Mouse (Mus musculus) kidney, adult 2 months (tissue): ENCODE data around the gene Dlx3.

Experiments used
- CTCF ChIP-seq: fragments of 200-500 bp; conservative IDR thresholded peaks from 2 replicates; pipeline ENCODE4 v1.5.1; 2011; ENCODE audit warnings: low read depth, mild to moderate bottlenecking, control low read depth, low read length, moderate library complexity, mixed read lengths; ENCODE audit not compliant: insufficient read depth, insufficient read length
- POLR2A ChIP-seq: fragments of 200-500 bp; IDR thresholded peaks from one replicate; pipeline ENCODE4 v1.6.1; 2011; ENCODE audit warnings: low read depth, low read length, control low read depth

DNA sequence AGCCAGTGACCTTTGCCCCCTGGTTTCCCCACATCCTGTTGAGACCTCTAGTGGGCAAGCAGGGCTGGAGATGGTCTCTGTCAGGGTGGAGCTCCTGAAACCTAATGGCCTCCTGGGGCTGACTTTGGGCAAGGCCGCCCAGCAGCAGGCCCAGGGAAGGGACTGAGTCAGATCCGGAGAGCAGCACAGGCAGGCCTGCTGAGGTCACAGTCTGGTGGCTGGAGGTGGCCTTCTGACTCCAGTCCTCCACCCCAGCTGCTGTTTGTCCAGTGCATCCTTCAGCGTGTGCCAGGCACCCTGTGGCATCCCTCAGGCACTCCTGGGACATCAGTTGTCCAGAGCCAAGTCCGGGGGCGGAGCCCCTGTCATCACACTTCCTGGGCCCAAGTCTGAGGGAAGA lies 45.9 kb downstream of the Dlx3 start:
- TF ChIP-seq CTCF, result no peak
- no peak for TF ChIP-seq POLR2A
